Mouse (Mus musculus) naive thymus-derived CD4-positive, alpha-beta T cell, adult 2 months (primary cell): ENCODE measurements at regions not wholly inside any gene's neighbourhood (a gene's known extent, or its start where the extent isn't known, plus 50 kb on each side); places are given as distances from the start of the nearest gene placed in this dataset.

Source experiments
- DNase-seq: peaks from one replicate; pipeline ENCODE4 v3.0.0-alpha.2; 2011; ENCODE audit warnings: low read depth

- no peak for DNase-seq
Measured at GRCm38 (mm10) chr4:142464066-142464465, 224.9 kb upstream of the Kazn start.

- no peak for DNase-seq
Measured at GRCm38 (mm10) chr4:142460468-142461086, 221.4 kb upstream of the Kazn start.

DNA sequence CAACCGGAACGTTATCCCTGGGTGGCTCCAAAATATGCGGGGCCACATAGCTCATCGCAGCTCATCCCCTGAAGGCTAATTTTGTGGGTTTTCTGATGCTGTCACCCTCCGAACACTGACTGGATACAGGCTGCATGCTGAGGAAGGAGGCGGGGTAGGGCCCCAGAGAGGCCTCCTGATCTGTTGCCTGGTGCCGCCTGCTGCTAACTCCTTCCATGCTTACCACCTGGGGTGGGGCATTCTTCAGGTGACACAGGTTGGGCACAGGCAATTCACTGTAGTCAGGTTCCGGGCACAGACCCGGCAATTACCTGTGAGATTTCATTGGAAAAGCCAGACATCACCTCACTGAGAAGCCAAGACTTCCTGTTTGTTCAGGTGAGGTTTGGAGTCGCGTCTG lies 213.4 kb upstream of the Kazn start:
- no peak for DNase-seq

GRCm38 (mm10) chr4:142450884-142451283 lies 211.7 kb upstream of the Kazn start:
- no peak for DNase-seq

GRCm38 (mm10) chr4:142449713-142450112 lies 210.5 kb upstream of the Kazn start:
- no peak for DNase-seq

DNA sequence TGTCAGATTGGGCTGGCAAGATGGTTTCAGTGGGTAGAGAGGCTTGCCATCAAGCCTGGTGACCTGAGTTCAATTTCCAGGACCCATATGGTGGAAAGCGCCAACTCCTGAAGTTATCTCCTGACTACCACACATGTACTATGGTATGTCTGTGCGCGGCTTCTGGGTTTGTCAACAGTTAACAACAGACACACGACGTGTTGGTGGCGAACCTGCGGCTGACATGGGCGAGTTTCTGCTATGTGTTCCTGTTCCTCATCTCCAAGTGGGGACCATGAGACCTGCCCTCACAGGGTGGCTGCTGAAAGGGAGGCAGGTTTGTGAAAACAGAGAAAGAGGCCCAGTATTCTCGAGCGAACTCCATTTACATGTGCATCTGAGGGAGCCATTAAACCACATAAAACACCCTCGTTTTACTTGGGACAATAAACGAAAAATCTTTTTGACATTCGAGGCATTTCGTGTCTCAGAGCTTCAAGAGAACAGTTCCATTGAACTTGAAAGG lies 210.0 kb upstream of the Kazn start:
- no peak for DNase-seq

DNA sequence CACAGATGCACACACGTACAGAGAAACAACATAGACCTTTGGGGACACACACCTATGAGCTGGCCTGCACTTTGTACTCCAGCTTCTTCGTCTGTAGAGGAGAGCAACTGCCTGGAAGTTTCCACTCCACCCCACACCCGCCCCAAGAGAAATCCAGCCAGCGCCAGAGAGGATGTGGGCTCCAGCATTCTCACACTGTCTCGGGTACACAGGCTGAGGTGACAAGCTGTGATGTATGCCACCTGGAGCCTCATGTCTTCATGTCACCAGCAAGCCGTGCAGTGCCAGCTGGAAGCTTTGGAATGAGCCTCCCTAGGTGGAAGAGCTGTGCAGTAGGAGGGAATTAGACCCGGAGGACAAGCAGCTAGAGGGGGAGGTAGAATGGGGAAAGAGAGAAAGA lies 208.3 kb upstream of the Kazn start:
- no peak for DNase-seq

DNA sequence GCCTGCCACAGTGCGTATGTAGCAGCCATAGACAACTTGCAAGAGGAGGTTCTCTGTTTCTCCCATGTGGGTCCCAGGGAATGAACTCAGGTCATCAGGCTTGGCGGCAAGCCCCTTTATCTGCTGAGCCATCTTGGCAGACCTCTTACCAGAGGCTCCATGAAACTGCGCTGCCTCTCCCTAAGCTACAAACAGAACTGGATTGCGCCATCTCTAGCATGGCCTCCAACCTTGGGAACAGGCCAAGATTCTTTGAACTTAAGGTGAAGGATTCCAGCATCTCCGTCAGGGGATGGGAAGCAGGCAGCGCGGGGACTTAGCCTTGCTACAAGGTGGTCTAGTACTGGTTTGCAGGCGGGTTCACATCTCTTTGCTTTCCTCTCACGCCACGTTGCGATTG lies 201.8 kb upstream of the Kazn start:
- DNase-seq, result no peak

DNA sequence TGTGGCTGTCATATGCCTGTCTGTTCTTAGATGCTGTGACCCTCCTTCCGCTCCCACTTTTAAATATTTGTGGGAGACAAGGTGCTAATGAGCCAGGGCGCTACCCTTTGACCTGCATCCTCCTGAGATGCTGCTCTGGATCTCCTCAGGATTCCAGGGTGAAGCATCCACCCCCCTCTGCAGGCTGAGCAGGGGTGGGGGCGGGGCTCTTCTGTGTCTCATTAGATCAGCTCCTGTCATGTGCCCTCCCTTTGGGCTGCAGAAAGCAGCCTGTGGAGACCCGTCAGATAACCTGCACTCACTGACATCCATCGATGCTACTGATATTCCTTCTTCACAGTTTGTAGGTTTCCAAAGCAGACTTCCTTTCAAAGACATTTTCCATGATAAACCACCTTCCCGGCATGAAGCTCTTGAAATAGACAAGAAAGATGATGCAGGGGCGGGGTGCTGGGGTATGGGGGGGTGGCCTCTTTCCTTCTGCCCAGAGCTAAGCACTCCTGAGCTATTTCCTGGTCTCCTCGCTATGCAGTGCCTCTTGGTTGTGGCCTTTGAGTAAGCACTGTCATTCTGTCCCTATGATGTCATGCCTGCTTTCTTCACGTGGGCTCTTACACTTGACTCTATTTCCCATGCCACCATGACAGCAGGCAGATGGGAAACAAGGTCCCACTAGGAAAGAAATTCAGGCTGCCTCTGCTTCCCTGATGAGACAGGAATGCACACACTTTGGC lies 200.4 kb upstream of the Kazn start:
- no peak for DNase-seq

- DNase-seq, result no peak
Measured at GRCm38 (mm10) chr4:142424596-142424995, 185.4 kb upstream of the Kazn start.

- DNase-seq, result no peak
Measured at GRCm38 (mm10) chr4:142420427-142420826, 181.2 kb upstream of the Kazn start.

GRCm38 (mm10) chr4:142414874-142415273 lies 175.7 kb upstream of the Kazn start:
- DNase-seq, result no peak

DNA sequence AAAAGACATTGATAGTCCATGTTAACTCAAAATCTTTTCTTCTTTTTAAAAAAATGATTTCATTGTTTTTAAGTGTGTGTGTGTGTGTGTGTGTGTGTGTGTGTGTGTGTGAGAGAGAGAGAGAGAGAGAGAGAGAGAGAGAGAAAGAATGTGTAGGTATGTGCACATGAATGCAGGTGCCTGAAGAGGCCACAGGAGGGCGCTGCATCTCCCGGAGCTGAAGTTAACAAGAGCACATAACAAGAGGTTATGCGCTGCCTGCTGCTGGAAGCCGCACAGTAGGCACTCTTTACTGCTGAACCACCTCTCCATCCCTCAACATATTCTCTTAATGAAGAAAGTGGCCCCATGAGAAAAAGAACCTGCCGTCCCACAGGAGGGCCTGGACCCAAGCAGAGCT lies 172.6 kb upstream of the Kazn start:
- DNase-seq, result no peak

GRCm38 (mm10) chr4:142410596-142411573 lies 171.7 kb upstream of the Kazn start:
- no peak for DNase-seq

- no peak for DNase-seq
Measured at GRCm38 (mm10) chr4:142397858-142398257, 158.7 kb upstream of the Kazn start.

- DNase-seq, result no peak
Measured at GRCm38 (mm10) chr4:142392924-142393323, 153.7 kb upstream of the Kazn start.

GRCm38 (mm10) chr4:142390531-142391195 lies 151.5 kb upstream of the Kazn start:
- DNase-seq, result no peak

DNA sequence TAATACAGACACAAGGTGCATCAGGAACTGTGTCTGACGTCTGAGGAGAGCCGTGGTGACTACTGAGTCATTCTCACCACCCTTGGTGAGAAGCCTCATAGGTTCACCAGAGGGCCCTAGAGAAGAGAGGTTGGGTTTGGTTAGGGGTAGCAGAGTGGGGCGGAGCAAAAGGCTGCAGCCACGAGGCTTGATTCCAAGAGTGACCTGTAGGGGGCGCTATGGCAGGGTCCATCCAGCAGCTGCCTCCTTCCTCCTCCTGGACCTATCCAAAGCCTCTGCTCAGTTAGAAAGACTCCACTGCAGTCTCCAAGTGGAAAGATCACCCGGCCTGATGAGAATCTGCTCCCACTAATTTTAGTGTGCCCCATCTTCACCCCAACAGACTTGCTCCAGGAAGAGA lies 149.3 kb upstream of the Kazn start:
- DNase-seq, result no peak

- DNase-seq, result no peak
Measured at GRCm38 (mm10) chr4:142381168-142381567, 142.0 kb upstream of the Kazn start.

GRCm38 (mm10) chr4:142378452-142378851 lies 139.3 kb upstream of the Kazn start:
- DNase-seq, result no peak

GRCm38 (mm10) chr4:142367774-142368173 lies 128.6 kb upstream of the Kazn start:
- DNase-seq, result no peak

GRCm38 (mm10) chr4:142362071-142362470 lies 122.9 kb upstream of the Kazn start:
- no peak for DNase-seq
